Mouse (Mus musculus): Measurements from ENCODE around the gene Senp1. TPM values are rescaled to one million over a fixed set of nuclear protein-coding genes. Genes with fewer than 3 reads are reported as not detected.

Gene Senp1
- polyA plus RNA-seq, 1 experiment from 2014 or later: 24.3 TPM

DNA sequence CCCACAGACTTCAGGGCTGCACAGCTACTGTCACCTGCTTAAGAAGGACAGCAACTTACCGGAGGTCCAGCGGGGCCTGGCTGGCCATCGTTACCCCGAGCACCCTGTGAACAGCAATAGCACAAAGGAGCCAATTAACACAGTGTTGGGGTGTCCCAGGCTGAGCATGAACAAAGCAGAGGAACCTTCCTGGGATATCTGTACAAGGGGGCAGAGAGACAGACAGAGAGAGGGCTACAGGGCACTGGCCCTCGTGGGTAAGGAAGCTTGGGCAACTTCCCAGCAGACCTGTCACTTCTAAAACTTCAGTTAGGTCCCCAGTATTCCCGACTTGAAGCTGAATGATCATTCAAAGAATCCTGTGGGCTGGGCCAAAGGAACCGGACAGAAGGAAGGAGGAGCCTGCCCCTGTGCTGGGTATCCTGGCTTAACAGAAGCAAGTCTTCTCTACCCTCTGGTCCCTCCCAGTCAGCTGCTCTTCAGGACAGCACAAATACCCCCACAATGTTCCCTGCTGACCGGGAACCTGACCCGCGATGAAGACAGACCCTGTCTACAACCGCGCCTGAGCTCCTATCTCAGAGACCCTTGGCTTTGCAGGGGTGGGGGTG lies 102.2 kb downstream of the Senp1 start:
- Histone ChIP-seq H3K9ac (no peak overlapping the region), H3K27me3 (replicated peaks) (no peaks in the 10 kb centered on the region), H3K4me1 (peaks cover 44% of the 10 kb centered on the region), H3K9me3 (no peaks in the 10 kb centered on the region), H3K27ac (peak overlapping the region; percentile 87; the same call in 1 of the 2 replicates), H3K36me3 (replicated peaks) (no peaks in the 10 kb centered on the region), H3K4me2 (no peak overlapping the region), H3K4me3 (no peak overlapping the region)
- 10% methylated on average over 12 of the region's 12 CpGs for WGBS
- ATAC-seq (replicated peaks): no peak

DNA sequence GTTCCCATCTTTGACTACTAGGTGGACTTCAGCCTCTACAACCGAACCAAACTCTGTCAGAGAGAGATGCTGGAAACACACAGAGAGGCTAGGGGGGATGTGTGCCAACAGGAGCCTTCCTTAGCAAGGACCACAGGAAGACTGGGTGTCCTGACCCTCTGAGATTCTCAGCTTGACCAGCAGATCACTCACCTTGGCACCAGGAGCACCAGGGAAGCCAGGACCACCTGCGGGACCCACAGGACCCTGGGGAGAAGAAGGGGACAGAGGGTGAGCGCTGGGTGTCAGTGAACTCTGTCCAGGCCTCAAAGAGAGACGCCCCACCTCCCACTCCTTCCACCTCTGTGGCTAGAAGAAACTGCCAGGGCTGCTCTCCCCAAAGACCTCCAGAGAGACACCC lies 102.8 kb downstream of the Senp1 start:
- Histone ChIP-seq H3K9ac (no peak overlapping the region), H3K27me3 (replicated peaks) (no peaks in the 10 kb centered on the region), H3K27ac (peak overlapping the region; percentile 77), H3K4me2 (peak overlapping the region; percentile 41; the same call in 1 of the 2 replicates), H3K36me3 (replicated peaks) (no peaks in the 10 kb centered on the region), H3K4me3 (no peak overlapping the region), H3K9me3 (no peaks in the 10 kb centered on the region), H3K4me1 (peaks cover 44% of the 10 kb centered on the region)
- no peak for ATAC-seq (replicated peaks)
- WGBS: 7% methylated on average over 4 of the region's 4 CpGs

GRCm38 (mm10) chr15:97990124-97990523 lies 103.4 kb downstream of the Senp1 start:
- Histone ChIP-seq H3K4me1 (peaks cover 44% of the 10 kb centered on the region), H3K9me3 (no peaks in the 10 kb centered on the region), H3K4me2 (peak overlapping the region; percentile 41), H3K4me3 (no peak overlapping the region), H3K36me3 (replicated peaks) (no peaks in the 10 kb centered on the region), H3K27ac (peak overlapping the region; percentile 77), H3K9ac (no peak overlapping the region), H3K27me3 (replicated peaks) (no peaks in the 10 kb centered on the region)
- under 1% methylated on average over 6 of the region's 6 CpGs for WGBS
- 0 out of 2 replicates have a peak, but pooled peaks have one; percentile 32 for ATAC-seq (replicated peaks)

- H3K36me3 ChIP-seq (replicated peaks): no peaks in the 10 kb centered on the region
- ATAC-seq (replicated peaks): no peak
- H3K9me3 ChIP-seq: no peaks in the 10 kb centered on the region
- peaks cover 44% of the 10 kb centered on the region for H3K4me1 ChIP-seq
- peak overlapping the region; percentile 77 for H3K27ac ChIP-seq
- no peaks in the 10 kb centered on the region for H3K27me3 ChIP-seq (replicated peaks)
- H3K4me3 ChIP-seq: no peak overlapping the region
- 10% methylated on average over 1 of the region's 1 CpGs for WGBS
- no peak overlapping the region for H3K4me2 ChIP-seq
- H3K9ac ChIP-seq: no peak overlapping the region
These were observed 104.0 kb downstream of the Senp1 start for GRCm38 (mm10) chr15:97989544-97989943.

Other genes starting within 250 kb of the Senp1 start
- 31.8 and 34.5 TPM in 2 replicates for gene Hdac7, start 249.2 kb downstream of the Senp1 start, polyA plus RNA-seq (2015; fragmentation: Nextera tagmentation; extraction: Ambion mirVana)
- gene Vdr, start 183.1 kb downstream of the Senp1 start, polyA plus RNA-seq (2015; fragmentation: Nextera tagmentation; extraction: Ambion mirVana): 0.08 and 0.10 TPM in 2 replicates
- 56.2 and 58.9 TPM in 2 replicates for gene Tmem106c, start 129.5 kb downstream of the Senp1 start, polyA plus RNA-seq (2015; fragmentation: Nextera tagmentation; extraction: Ambion mirVana)
- gene Col2a1, start 89.0 kb downstream of the Senp1 start, polyA plus RNA-seq (2015; fragmentation: Nextera tagmentation; extraction: Ambion mirVana): 34.7 and 35.7 TPM in 2 replicates
- gene Pfkm, start 1.2 kb downstream of the Senp1 start, polyA plus RNA-seq (2015; fragmentation: Nextera tagmentation; extraction: Ambion mirVana): 91.6 and 94.5 TPM in 2 replicates
- 60.5 and 63.3 TPM in 2 replicates for gene Asb8, start 71.9 kb upstream of the Senp1 start, polyA plus RNA-seq (2015; fragmentation: Nextera tagmentation; extraction: Ambion mirVana)
- gene Ccdc184, start 73.4 kb upstream of the Senp1 start, polyA plus RNA-seq (2015; fragmentation: Nextera tagmentation; extraction: Ambion mirVana): 113 and 118 TPM in 2 replicates
- gene Olfr288, start 101.8 kb upstream of the Senp1 start, polyA plus RNA-seq (2015; fragmentation: Nextera tagmentation; extraction: Ambion mirVana): not detected in 2 replicates
- gene Gm44579, start 127.2 kb upstream of the Senp1 start, polyA plus RNA-seq (2015; fragmentation: Nextera tagmentation; extraction: Ambion mirVana): 0.08 TPM in 1 of 2 replicates, not detected in the other
- gene Olfr287, start 127.3 kb upstream of the Senp1 start, polyA plus RNA-seq (2015; fragmentation: Nextera tagmentation; extraction: Ambion mirVana): 0.22 TPM in 1 of 2 replicates, not detected in the other
- gene Olfr286, start 140.7 kb upstream of the Senp1 start, polyA plus RNA-seq (2015; fragmentation: Nextera tagmentation; extraction: Ambion mirVana): not detected in 2 replicates
- not detected in 2 replicates for gene H1fnt, start 163.5 kb upstream of the Senp1 start, polyA plus RNA-seq (2015; fragmentation: Nextera tagmentation; extraction: Ambion mirVana)
- 12.3 and 14.1 TPM in 2 replicates for gene Zfp641, start 202.4 kb upstream of the Senp1 start, polyA plus RNA-seq (2015; fragmentation: Nextera tagmentation; extraction: Ambion mirVana)
- gene Olfr285, start 223.6 kb upstream of the Senp1 start, polyA plus RNA-seq (2015; fragmentation: Nextera tagmentation; extraction: Ambion mirVana): not detected in 2 replicates
- not detected in 2 replicates for gene Olfr284, start 247.2 kb upstream of the Senp1 start, polyA plus RNA-seq (2015; fragmentation: Nextera tagmentation; extraction: Ambion mirVana)

Data from midbrain, embryonic 15.5 days (tissue).